Mouse (Mus musculus) urinary bladder, postnatal 4 days (tissue): ENCODE data around the gene Gpat2.

Experiments
- DNase-seq, 2 experiments: peaks; one replicate each; pipeline ENCODE4 v3.0.0; 2021 to 2022; ENCODE audit warnings: low spot score in 2 of 2

The Gpat2 gene

DNA sequence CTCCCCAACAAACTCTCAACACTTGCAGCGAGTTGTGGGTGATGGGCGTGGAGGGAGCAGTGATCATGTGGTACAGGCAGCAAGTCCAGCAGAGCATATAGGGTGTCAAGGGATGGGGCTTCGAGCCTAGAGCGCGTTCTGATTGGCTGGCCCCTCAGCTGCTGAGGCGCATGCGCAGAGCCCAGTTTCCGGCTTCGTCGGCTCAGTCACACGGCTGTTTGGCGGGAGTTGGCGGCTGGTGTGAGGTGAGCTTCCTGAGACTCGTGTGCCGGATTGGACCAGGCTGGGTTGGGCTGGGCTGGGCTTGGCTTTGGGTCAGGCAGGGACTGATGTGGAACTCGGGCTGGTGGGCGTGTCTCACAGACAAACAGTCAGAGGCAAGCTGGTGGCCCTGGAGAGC lies at the start of gene Gpat2:
Gpat2 (plus strand) TSS at position 223 of the 400 bp plus-strand sequence.
- peak in 1 of 2 experiments; percentile 23 for DNase-seq

DNA sequence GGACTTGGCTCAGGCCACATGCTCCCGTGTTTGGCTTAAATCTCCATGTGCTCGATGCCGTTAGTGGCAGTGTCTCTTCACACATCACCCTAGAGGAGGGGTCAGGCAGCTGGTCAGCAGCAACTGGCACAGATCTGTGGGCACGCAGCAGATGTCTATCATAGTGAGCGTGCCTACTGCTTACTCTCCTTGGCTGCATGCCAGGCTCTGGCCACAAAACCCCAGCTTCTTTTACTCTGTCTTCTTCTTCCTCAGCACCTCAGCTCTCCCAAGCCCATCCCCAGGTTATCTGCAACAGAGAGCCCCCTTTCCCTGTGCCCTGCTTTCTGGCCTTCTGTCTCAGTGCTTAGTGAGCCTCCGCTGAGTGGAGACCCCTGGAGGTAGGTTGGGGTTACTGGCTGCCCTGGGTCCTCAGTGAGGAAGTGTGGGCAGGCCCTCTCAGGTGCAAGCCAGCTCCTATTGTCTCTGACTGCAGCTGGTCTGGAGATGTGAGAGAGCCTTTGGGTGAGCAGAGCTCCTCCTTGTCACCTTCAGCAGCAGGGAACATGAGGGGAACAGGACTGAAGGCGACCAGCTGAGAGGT lies 49.1 kb upstream of the Gpat2 start:
- no peak for DNase-seq

DNA sequence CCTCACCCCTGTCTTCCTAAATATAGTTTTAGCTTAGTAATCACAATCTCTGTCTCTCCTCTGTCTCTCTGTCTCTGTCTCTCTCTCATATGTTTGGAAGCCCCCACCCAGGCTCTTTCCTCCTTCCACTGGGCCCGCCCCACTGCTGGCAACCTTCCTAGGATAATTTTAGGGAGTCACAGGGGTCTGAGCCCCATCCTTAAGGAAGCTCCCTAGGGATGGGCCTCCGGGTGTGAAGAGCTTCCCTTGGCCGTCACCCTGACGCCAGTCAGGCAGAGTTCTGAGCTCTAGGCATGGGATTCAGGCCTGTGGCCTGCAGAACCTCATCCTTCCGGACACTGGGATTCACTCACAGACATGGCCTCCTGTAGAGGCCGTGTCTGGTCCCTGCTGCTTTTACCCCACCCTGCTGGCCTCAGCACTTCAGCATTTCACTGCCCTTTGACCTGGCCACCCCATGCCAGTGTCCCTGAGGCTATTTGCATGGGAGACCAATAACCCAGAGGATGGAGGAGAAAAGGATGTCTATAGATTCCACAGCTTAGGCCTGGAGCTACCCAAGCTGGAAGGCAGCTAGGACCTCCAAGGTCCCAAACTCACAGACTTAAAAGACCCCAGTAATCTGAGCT lies 48.5 kb upstream of the Gpat2 start:
- no peak for DNase-seq

DNA sequence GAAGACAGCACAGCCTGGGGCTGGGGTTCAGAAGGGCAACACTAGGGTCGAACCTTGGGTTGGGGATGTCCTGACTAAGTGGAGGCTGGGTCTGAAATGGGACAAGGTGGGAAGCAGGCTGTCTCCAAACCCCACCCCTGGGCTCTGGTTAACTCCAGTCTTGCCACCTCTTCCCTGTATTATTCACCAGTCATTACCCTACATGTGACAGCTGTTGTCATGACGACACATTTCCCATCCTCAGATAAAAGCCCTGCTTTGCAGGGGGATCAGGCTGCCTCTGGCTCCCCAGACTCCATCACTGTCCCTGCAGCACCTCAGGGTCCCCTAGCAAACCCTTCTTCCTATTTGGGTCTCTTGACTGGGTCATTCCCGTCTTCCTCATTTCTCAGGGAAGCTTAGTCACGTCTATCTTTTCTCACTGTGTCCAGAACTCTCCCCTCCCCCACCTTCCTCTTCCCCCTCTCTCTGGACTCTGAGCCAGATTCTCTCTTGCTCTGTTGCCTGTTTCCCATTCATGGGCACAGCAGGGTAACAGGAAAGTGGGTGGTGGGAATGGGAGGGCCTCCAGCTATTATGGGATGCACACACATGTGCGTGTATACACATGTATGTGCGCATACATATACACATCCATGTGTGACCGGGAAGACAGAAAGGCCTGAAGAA lies 46.9 kb upstream of the Gpat2 start:
- DNase-seq: no peak

DNA sequence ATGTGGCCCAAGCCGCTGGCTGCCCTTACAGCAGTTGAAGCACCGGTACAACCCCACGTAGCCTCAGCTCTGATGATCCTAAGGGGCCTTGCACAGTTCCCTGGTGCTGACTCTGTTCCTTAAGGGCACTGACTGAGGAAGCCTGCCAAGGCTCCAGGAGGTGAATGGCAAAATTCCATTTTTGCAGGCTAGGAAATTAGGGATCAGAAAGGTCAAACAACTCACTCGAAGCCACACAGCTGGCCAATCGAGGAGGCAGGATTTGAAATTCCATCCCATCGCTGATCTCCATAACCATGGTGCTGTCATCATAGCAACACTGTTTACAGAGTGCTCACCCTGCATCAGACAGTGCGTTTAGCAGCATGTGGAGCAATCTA lies 46.4 kb upstream of the Gpat2 start:
- DNase-seq: no peak

DNA sequence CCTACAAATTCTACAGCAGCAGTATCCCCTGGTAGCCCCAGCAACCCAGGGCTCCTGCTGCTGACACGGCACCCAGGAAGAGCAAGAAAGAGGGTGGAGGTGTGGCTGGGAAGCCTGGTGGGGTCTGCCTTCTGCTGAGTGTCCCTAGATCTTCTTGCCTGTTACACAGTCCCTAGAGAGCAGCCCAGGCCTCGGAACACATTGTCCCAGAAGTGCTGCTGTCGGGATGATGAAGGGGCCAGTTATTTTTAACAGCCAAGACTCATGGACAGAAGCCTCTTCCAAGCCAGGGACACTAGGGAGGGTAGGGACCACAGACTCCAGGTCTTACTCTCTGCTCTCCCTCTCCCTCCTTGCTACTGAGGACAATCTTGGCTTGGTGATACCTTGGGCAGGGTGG lies 45.7 kb upstream of the Gpat2 start:
- DNase-seq: no peak

DNA sequence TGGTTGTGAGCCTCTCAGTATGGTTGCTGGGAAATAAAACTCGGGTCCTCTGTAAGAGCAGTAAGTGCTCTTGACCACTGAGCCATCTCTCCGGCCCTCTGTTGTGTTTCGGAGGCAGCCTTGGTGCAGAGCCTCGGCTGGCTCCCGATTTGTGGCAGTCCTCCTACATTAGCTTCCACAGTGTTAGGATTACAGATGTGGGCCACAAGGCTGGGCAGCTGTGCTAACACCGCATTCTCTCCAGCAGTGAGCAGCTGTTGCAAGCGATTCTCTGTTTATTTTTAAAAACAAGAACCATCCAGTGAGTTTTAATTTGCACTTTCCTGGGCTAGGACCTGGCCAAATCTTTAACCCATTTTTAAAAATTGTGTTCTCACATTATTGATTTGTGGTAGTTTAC lies 41.1 kb upstream of the Gpat2 start:
- DNase-seq: no peak

DNA sequence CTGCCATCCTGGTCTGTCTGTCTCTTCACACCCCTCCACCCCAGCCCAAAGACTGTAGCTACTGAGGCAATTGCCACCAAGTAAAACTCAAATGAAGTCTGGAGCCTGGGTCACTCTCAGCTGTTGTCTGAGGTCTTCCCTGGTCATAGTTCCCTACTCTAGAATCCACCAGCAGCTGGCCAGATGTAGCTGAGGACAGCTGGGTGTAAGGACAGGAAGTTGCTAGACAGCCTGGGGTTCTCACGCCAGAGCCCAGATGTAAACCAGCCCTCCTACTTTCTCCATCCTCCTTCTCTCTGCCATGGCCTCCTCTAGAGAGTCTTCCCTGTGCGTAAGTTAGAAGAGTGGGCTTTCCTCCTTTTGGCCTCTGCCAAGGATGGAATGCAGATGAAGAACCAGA lies 37.5 kb upstream of the Gpat2 start:
- DNase-seq: no peak

DNA sequence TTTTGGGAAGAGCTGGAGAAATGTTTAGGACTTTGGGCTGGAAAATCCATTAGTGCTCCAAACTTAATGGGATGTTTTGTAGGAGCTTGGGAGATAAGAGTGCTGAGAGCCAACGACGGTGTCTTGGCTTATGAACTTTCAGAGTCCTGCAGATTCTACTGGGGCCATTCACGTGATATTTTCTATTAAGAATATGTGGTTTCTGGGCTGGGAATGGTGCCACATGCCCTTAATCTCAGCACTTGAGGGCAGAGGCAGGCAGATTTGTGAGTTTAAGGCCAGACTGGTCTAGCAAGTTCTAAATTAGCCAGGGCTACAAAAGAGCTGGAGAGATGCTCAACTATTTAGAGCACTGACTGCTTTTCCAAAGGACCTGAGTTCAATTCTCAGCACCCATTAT lies 34.6 kb upstream of the Gpat2 start:
- no peak for DNase-seq

DNA sequence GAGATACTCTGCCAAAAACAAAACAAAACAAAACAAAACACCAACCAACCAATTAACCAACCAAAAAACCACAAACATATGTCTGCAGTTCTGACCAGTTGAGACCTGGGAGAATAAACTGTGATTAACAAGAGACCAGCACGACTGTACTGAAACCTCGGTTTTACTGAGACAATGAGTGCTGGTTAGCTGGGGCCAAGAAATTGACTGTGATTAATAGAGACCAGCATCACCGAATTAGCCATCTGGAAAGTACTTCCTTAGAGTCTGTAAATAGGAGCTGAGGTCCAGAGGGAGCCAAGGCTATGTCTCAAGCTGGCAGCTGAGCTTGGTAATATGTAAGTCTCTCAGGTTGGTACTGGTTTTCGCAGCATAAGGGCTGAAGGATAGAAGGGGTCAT lies 34.2 kb upstream of the Gpat2 start:
- DNase-seq: no peak

DNA sequence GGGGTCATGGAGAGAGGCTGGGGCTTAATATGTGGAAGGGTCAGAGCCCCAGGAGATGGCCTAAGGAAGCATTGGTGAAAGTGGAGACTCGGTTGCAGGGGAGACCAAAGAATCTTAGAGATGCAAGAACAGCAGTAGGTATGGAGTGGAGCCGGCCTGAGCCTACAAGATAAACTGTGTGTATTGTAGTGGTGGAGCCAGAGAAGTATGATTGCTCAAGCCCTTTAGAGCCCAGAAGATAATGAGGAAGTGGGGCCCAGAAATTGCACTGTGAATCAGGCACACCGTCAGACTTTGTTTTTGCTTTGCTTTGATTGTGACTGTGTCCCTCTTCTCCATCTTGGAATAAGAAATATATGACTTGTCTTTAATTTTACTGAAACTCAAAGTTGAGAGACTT lies 33.7 kb upstream of the Gpat2 start:
- no peak for DNase-seq

DNA sequence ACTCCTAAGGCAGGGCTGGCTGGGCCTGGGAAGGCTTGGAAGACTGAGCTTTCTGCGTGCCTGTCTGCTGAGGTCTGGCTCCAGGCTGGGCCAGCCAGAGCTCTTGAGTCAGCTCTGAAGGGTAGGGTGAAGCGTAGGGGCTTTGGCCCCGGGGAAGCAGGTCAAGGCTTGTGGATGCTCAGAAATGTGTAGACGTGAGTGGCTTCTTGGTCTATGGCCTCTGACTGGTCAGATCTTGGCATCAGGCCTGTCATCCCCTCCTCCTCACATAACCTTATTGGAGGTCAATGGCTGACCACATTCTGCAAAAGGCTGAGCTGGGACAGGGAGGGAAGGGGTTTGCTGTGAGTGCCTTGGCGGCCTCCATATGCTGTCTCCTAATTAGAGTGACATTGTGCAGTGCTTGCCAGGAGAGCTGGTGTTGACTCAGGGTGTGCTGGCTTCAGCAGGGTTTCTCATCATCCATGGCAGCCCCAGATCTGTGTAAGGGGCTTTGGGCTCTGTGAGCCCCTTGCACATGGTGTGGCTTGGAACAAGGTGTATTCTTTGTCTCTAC lies 30.3 kb upstream of the Gpat2 start:
- no peak for DNase-seq

DNA sequence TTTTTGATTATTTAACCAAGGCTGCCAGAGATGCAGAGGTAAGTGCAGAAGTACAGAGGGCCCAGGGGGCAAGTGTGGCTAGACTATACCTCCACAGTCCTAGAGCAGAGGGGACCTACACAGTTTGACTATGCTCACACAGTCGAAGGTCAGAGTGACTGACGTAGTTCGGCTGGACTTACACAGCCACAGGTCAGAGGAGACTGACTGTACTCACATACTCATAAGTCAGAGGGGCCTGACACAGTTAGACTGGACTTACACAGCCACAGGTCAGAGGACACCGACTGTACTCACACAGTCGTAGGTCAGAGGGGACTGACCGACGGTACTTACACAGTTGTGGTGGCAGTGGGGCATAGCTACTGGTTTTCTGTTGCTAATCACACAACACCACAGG lies 26.3 kb upstream of the Gpat2 start:
- DNase-seq: no peak

DNA sequence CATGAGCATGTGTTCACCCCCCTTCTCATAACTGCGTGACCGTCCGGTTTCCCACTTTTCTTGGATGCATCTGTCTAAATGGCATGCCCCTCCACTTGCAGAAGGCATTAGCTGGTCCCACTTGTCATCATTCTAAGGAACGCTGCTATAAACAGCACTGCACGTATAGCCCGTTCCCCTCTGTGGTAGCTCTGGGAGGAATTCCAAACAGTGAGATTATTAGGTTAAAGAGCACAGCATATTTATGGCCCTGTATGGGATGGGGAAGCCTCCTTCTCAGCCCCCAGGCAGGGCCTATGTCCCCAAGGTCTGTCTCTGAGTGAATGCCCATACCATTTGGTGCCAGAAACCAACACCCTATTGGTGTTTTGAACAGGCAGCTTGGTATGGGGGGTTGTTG lies 13.9 kb upstream of the Gpat2 start:
- no peak for DNase-seq

DNA sequence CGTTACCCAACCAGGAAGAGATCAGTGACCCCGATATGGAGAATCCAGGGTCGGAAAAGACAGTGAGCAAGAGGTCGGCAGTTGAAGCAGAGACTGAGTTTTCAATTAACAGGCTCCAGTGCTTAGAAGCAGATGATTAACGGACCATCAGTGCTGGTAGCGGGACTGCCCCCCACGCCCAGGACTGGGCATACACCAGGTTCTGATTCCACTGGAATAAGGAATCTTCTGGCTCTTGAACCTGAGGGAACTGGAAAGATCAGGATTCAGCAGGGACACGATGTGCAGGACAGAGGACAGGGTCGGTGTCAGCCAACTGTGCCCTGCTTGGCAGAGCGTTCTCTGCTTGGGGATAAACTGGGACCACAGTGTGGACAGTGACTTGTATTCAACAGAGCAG lies 9.2 kb upstream of the Gpat2 start:
- no peak for DNase-seq

DNA sequence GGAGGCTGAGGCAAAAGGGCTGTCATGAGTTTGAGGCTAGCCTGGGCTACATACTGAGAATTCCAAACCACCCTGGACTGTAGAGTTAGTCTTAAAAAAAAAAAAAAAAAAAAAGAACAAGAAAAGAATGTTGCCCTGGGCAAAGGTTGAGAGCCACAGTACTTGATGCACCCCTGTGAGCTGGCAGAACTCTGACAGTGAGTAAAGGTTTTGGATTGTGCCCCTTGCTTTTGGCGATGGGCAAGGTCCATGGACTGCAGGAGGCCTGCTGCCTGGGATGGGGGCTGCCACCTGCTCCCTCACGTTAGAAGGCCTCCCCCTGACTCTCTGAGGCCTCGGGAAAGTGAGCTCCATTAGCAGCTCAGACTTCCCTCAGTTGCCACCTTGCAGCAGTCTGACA lies 8.3 kb upstream of the Gpat2 start:
- DNase-seq: no peak

DNA sequence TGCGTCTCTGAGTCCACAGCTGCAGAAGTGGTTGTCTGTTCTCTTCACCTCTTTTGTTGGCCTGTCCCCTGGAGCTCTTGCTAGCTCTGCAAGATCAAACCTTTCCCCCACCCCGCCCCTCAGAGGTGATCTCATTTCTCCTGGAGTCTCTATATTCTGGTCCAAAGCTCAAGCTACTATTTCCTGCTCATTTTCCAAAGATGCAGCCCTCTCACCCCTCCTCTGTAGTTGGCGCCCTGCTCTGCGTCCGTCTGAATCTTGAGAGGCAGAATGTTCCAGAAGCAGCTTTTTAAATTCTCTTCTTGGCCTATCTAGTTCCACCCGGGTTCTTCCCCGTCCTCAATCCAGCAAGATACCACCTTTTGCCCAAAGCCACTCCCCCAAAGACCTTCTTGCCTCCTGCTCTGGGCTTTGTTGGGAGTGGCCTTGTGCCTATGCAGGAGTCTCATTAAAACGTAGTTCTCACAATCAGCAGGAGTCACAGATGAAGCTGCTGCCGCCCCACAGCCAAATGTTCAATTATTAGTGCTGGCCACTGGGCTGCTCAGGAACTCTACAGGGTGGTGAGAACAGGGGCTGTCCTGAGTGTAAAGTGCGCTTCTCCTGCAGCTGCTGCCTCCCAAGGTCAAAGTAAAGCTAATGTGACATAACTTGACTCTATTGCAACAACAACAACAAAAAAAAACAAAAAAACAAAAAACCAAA lies 6.6 kb upstream of the Gpat2 start:
- no peak for DNase-seq

DNA sequence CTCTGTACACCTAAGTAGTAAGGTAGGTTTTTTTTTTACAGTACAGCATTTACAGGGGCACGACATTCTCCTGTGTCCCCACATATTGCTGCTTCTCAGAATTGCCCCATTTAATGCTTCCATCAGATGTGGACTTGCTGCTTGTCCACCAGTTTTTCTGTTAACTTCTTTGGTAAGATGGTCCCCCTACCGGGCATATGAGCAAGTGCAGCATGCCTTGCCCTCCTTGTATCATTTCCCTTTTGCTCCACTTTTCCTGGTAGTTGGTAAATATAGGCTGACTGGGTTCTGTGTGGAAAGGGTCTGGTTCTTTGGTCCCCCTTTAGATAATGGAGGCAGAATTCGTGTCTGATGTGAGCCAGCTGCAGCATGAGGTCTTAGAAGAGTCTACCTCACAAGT lies 5.2 kb downstream of the Gpat2 start:
- peak in 1 of 2 experiments; percentile 25 for DNase-seq

DNA sequence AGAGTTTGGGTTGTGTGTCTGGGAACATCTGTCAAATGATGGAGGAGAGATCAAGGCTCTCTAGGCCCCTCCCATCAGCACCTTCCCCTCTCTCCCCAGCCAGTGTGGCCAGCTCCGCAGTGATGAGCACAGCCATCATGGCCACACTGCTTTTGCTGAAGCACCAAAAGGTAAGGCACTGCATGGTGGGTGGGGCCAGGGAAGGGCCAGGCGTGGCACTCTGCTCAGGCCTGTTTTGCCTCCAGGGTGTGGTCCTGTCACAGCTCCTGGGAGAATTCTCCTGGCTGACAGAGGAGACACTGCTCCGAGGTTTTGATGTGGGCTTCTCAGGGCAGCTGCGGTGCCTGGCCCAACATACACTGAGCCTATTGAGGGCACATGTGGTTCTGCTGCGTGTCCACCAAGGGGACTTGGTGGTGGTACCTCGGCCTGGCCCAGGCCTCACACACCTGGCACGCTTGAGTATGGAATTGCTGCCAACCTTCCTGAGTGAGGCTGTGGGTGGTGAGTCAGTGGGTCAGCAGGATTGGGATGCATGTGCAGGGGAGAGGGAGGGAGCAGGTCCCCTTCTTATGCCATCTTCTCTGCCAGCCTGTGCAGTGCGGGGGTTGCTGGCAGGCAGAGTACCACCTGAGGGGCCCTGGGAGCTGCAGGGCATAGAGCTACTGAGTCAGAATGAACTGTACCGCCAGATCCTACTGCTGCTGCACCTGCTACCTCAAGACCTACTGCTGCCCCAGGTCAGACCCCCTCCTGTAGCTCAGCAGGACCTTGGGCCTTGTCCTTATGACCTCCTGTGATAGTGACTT lies 8.7 kb downstream of the Gpat2 start:
- DNase-seq: no peak

DNA sequence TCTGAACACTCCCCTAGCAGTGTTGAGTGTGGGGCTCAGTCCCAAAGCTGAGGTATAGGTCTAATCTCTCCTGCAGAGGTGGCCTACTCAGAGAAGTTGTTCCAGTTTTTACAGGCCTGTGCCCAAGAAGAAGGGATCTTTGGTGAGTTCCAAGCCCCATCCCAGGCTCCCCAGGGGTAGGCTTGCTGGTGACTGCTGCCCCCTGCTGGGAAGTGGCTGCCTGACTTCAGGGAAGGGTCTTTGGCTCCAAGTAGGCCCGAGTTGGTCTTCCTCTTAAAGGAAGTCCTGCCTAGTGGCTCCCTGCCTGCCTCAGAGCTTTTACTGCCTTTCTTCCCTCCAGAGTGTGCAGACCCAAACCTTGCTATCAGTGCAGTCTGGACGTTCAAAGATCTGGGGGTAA lies 10.1 kb downstream of the Gpat2 start:
- DNase-seq: no peak

DNA sequence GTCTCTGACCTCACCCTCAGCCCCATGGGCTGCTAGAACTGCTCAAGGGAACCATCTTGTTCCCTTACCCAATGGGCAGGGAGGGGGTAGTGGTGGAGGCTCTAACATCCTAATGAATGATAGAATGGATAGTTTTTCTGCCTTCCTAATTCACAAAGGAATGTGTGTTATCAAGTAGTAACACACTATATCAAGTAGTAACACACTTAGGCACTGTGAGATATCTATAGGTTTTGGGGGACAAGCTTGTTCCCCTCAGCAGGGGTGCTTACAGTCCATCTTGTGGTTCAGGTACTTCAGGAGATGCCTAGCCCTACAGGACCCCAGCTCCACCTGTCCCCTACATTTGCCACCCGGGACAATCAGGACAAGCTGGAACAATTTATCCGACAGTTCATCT lies 10.6 kb downstream of the Gpat2 start:
- DNase-seq: no peak

DNA sequence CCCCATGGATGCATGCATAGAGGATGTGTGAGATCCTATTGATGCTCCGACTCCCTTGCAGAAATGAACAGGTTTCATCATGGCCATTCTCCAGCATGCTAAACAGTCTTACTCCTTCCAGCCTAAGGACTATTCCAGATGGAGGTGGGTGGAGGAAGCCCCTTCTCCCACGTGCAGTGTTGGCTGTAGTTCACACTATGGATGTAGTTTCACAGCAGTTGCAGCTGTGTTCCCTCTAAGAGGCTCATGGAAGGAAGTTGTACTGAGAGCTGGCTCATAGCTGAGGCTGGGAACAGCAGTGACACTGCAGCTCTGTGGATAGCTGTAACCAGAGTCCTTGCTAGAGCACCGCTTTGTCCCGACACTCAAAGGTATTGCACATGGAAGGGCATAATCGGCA lies 12.7 kb downstream of the Gpat2 start:
- DNase-seq: no peak
